Mouse (Mus musculus) G1E (cell line): ENCODE measurements around the gene Ddr1. TPM values are rescaled to one million over a fixed set of nuclear protein-coding genes. Genes with fewer than 3 reads are reported as not detected.
A peak's percentile ranks its signal among the peaks of the same experiment; 100 is the strongest.

Experiments used
- ATAC-seq: 2 replicates; pipeline ENCODE4 v1.8.0; 2016; ENCODE audit warnings: mild to moderate bottlenecking; ENCODE audit not compliant: insufficient number of reproducible peaks, poor library complexity, low FRiP score, severe bottlenecking; ENCODE audit errors: extremely low read depth
- DNase-seq: peaks from one replicate; pipeline ENCODE4 v3.0.0; 2012; ENCODE audit warnings: low spot score
- H3K27me3 ChIP-seq: 2 replicates; pipeline ENCODE4 v1.6.1; 2012; ENCODE audit warnings: mild to moderate bottlenecking, low read length, inconsistent platforms; ENCODE audit not compliant: insufficient read depth
- H3K36me3 ChIP-seq: replicated peaks from 2 replicates; pipeline ENCODE3; 2012; ENCODE audit warnings: mild to moderate bottlenecking, inconsistent platforms
- H3K4me1 ChIP-seq: 2 replicates; pipeline ENCODE4 v1.6.1; 2012; ENCODE audit warnings: low read depth, low read length, inconsistent platforms, mixed read lengths; ENCODE audit not compliant: insufficient read depth
- H3K4me3 ChIP-seq: 2 replicates; pipeline ENCODE4 v1.5.1; 2012; ENCODE audit warnings: low read depth, mild to moderate bottlenecking, inconsistent platforms, low read length, moderate library complexity, mixed read lengths
- H3K9me3 ChIP-seq: replicated peaks from 2 replicates; pipeline ENCODE4 v1.6.1; 2012; ENCODE audit warnings: inconsistent platforms
- CTCF ChIP-seq: IDR thresholded peaks from 2 replicates; pipeline ENCODE4 v1.5.1; 2012; ENCODE audit warnings: low read depth, low read length, inconsistent platforms, mixed read lengths
- GATA1 ChIP-seq: IDR thresholded peaks from 2 replicates; pipeline ENCODE4 v1.6.1; 2012; ENCODE audit warnings: borderline replicate concordance, low read length, inconsistent platforms, mixed read lengths
- GATA2 ChIP-seq: IDR thresholded peaks from 2 replicates; pipeline ENCODE4 v1.6.1; 2012; ENCODE audit warnings: low read depth, low read length, inconsistent platforms, borderline replicate concordance
- POLR2AphosphoS5 ChIP-seq: IDR thresholded peaks from 2 replicates; pipeline ENCODE4 v1.6.1; 2012; ENCODE audit warnings: low read depth, low read length, inconsistent platforms; ENCODE audit not compliant: insufficient replicate concordance
- TAL1 ChIP-seq: conservative IDR thresholded peaks from 2 replicates; pipeline ENCODE4 v1.6.1; 2012; ENCODE audit warnings: low read depth, low read length, inconsistent platforms, mixed read lengths
- polyA plus RNA-seq: library from polyadenylated mRNA; stranded (reverse); fragments of >175 nt; gene quantifications from 2 replicates; pipeline ENCODE4 v1.2.3, GENCODE M21; 2012
- total RNA-seq, 2 experiments: library from RNA; stranded (forward) in 1 of 2; stranded (reverse) in 1 of 2; fragments of 200-1000 nt in 1 of 2; fragments of >200 nt in 1 of 2; fragmentation: Nextera tagmentation in 1 of 2; gene quantifications; 2 replicates each; pipeline ENCODE4 v1.2.3; 2014 to 2017

Ddr1 gene
- total and polyA plus RNA-seq, 3 experiments = 0.04 TPM; not detected in 2

DNA sequence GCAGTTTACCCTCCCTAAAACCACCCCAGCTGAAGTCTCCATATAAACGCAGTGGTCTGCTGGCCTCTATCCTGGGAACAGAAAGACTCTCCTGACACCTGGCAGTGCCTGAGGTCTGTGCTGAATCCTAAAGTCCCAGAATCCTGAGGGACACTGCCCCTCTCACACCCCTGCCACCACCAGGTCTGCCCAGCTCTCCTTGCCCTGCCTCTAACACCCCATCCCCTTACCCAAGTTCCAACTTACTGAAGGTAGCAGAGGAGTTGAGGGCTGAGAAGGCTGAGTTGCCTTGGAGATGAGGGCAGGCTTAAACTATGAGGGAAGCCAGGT, 7.0 kb downstream of the Ddr1 start:
- no peak overlapping the region for H3K4me3 ChIP-seq
- no peaks in the 10 kb centered on the region for H3K9me3 ChIP-seq
- peaks cover 56% of the 10 kb centered on the region for H3K27me3 ChIP-seq
- H3K36me3 ChIP-seq = no peaks in the 10 kb centered on the region
- DNase-seq (no peak), ATAC-seq (no peak)
- TF ChIP-seq CTCF (no peak), GATA2 (no peak), TAL1 (no peak), GATA1 (no peak), POLR2AphosphoS5 (no peak)
- peaks cover 11% of the 10 kb centered on the region for H3K4me1 ChIP-seq

DNA sequence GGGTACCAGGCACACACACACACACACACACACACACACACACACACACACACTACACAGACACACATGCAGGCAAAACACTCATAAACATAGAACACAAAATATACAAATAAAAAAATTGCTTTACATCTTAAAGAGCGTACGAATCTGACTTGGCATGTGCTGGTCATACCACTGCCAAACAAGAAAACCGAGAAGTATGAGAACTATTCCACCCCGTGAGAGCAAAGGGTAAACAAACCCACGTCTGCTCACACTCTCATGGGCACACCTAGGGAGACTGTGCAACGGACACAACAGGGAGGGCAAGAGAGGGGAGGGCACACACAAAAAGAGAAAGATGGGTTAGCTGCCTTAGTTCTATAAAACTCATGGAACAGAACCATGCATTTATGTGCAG, 7.7 kb downstream of the Ddr1 start:
- no peak for DNase-seq
- Histone ChIP-seq H3K27me3 (peaks cover 53% of the 10 kb centered on the region), H3K4me1 (peaks cover 11% of the 10 kb centered on the region), H3K4me3 (no peak overlapping the region), H3K36me3 (no peaks in the 10 kb centered on the region), H3K9me3 (no peaks in the 10 kb centered on the region)
- no peak for ATAC-seq
- TF ChIP-seq CTCF (no peak), POLR2AphosphoS5 (no peak), TAL1 (no peak)

DNA sequence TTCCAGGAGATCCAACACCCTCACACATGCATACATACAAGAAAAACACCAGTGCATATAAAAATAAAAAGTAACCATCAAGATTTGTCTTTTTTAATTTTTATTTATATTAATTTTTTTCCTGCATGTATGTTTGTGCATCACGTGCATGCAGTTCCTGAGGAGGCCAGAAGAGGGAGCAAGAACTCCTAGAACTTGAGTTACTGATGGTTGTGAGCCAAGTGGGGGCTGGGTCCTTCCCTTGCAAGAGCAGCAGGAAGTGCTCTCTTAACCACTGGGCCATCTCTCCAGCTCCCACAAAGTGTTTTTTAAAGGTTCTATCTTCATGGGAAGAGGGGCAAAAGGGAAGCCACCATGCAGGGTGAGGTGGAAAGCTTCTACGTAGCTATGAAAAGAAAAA, 9.1 kb downstream of the Ddr1 start:
- Histone ChIP-seq H3K4me1 (peaks cover 5% of the 10 kb centered on the region), H3K27me3 (peaks cover 42% of the 10 kb centered on the region), H3K36me3 (no peaks in the 10 kb centered on the region), H3K9me3 (no peaks in the 10 kb centered on the region), H3K4me3 (no peak overlapping the region)
- ATAC-seq (no peak), DNase-seq (no peak)
- 0 out of 2 replicates have a peak, but pooled peaks have one; percentile 20 for TF ChIP-seq CTCF
- no peak for TF ChIP-seq TAL1

DNA sequence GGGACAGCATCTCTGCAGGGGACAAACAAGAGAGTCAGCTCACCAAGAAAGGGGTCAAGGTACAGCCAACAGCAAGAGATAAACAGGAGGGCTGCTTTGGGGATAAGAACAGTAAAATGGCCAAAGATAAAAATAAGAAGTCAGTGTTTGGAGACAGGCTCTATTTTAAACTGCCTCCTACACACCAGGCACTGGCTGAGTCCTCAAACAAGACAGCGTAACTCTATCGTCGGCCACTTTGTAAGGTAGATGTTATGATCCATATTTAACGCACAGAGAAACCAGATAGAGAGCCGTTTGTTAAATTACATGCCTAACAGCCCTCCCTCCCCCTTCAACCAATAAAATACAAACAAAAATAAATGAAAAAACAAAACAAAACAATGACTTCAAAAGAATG, 10.5 kb downstream of the Ddr1 start:
- H3K4me3 ChIP-seq = no peak overlapping the region
- peaks cover 34% of the 10 kb centered on the region for H3K27me3 ChIP-seq
- H3K36me3 ChIP-seq = no peaks in the 10 kb centered on the region
- H3K9me3 ChIP-seq = no peaks in the 10 kb centered on the region
- H3K4me1 ChIP-seq = no peaks in the 10 kb centered on the region; the same call in 1 of the 2 replicates
- TF ChIP-seq GATA2 = no peak
- no peak for TF ChIP-seq GATA1
- TF ChIP-seq CTCF = no peak
- TF ChIP-seq POLR2AphosphoS5 = no peak
- TF ChIP-seq TAL1 = no peak
- ATAC-seq (no peak), DNase-seq (no peak)

GRCm38 (mm10) chr17:35692368-35692767, 12.1 kb downstream of the Ddr1 start:
- ATAC-seq = no peak

GRCm38 (mm10) chr17:35691811-35692210, 12.6 kb downstream of the Ddr1 start:
- ATAC-seq (no peak), DNase-seq (no peak)
- H3K36me3 ChIP-seq = no peaks in the 10 kb centered on the region
- H3K9me3 ChIP-seq = no peaks in the 10 kb centered on the region
- H3K4me3 ChIP-seq = no peak overlapping the region
- H3K4me1 ChIP-seq = peaks cover 2% of the 10 kb centered on the region; the same call in 1 of the 2 replicates
- peaks cover 26% of the 10 kb centered on the region for H3K27me3 ChIP-seq
- TF ChIP-seq POLR2AphosphoS5 (no peak), TAL1 (no peak), CTCF (no peak), GATA1 (no peak), GATA2 (no peak)

More at GRCm38 (mm10) chr17:35692368-35692767, 12.1 kb downstream of the Ddr1 start:
- Histone ChIP-seq H3K36me3 (no peaks in the 10 kb centered on the region), H3K4me1 (peaks cover 2% of the 10 kb centered on the region; the same call in 1 of the 2 replicates), H3K27me3 (peaks cover 25% of the 10 kb centered on the region), H3K4me3 (no peak overlapping the region), H3K9me3 (no peaks in the 10 kb centered on the region)
- TF ChIP-seq GATA2 (no peak), TAL1 (no peak), CTCF (no peak), POLR2AphosphoS5 (no peak), GATA1 (no peak)
- DNase-seq = no peak
